Mouse (Mus musculus): ENCODE data around the gene Gm4871.
A peak's percentile ranks its signal among the peaks of the same experiment; 100 is the strongest.

Gm4871 gene

DNA sequence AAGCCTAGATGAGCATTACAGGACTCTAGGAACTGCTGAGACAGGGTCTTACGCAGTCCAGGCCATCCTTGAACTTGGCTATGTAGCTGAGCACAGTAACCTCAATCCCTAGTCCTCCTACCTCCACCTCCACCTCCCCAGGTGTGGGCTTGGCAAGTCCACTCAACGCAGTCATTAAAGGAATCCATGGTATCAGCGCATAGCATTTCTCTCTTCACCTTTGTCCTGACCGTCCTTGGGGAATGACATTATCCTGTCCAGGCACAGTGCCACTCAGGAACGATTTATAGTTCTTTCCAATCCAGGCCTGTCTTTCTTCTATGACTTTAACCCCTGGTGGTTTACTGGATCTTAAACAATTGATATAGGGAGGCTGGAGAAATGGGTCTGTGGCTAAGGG lies 42.1 kb downstream of the Gm4871 start:
- DNase-seq = no peak

DNA sequence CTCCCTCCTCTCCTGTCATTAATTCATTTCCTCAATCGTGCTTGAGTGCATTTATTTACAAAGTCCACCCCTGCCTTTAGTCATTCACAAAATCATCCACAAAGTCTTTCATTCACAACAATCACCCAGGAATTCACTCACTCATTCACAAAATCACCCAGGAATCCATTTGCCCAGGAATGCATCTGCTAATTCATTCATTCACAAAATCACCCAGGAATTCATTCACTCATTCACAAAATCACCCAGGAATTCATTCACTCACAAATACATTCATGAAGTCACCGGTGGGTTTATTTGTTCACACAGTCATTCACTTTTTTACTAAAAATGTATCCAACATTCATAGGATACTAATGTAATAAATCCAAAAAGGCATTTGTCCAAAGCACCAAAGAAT lies 42.5 kb downstream of the Gm4871 start:
- no peak for DNase-seq

DNA sequence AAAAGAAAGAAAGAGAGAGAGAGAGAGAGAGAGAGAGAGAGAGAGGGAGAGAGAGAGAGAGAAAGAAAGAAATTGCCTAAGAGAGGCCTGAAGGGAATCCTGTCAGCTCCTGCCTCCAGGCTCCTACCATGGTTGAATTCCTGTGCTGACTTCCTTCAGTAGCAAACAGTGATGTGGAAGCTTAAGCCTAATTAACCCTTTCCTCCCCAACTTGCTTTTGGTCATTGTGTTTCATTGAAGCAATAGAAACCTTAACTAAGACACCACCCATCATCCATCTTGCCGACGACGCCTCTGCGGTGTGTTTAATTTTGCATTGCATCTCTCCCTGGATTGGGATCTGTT lies 43.5 kb downstream of the Gm4871 start:
- no peak for DNase-seq

GRCm38 (mm10) chr5:144988340-144989060 lies 44.1 kb downstream of the Gm4871 start:
- DNase-seq = peak; percentile 40

DNA sequence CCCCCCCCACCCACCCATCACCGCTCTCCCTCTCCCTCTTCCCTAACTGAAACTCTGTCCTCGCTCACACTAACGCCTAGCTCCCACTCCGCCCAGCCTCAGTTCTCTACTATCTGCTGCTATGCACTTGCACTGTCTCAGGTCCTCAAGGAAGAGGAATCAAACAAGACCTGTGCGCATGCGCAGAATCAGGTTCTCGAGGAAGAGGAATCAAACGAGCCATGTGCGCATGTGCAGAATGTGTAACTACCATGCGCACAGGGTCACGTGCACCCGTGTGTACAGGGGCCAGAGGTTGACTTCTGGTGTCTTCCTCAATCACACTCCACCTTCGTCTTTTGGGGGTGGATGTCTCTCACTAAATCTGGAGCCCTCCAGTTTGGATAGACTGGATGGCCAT lies 45.0 kb downstream of the Gm4871 start:
- DNase-seq = no peak

- no peak for DNase-seq
Observed at GRCm38 (mm10) chr5:144984839-144985238, 47.7 kb downstream of the Gm4871 start.

DNA sequence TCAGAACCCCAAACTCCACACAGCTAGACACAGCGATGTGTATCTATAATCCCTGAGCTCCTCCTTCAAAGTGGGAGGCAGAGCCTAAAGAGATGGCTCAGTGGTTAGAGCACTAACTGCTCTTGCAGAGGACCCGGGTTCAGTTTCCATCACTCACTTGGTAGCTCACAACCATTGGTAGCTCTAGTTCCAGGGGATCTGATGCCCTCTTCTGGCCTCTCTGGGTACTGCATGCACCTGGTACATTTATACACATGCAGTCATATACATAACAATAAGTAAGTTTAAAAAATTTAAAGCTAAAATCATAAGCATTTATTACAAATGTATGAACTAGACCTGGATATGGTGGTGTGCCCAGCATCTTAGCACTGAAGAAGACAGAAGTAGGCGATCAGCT lies 49.3 kb downstream of the Gm4871 start:
- no peak for DNase-seq

Data from kidney, adult 18-20 months (tissue).